Mouse (Mus musculus) ES-E14 (cell line): ENCODE measurements around the gene Lama4.

Source experiments
- CHD2 ChIP-seq: IDR thresholded peaks from 2 replicates; pipeline ENCODE4 v1.6.1; 2014; ENCODE audit warnings: mild to moderate bottlenecking, low read depth, low read length, inconsistent platforms
- HCFC1 ChIP-seq: IDR thresholded peaks from 2 replicates; pipeline ENCODE4 v1.6.1; 2012; ENCODE audit warnings: low read length, inconsistent platforms, borderline replicate concordance; ENCODE audit not compliant: insufficient read depth
- ZNF384 ChIP-seq: IDR thresholded peaks from 2 replicates; pipeline ENCODE4 v1.6.1; 2012; ENCODE audit warnings: low read depth, low read length, inconsistent platforms

GRCm38 (mm10) chr10:38995896-38996295 is 30.6 kb downstream of the Lama4 start:
- no peak for TF ChIP-seq ZNF384
- TF ChIP-seq HCFC1: no peak
- TF ChIP-seq CHD2: no peak
